Mouse (Mus musculus) MEL-GATA-1-ER (cell line): ENCODE measurements at regions not wholly inside any gene's neighbourhood (a gene's known extent, or its start where the extent isn't known, plus 50 kb on each side); places are given as distances from the start of the nearest gene placed in this dataset.
A peak's percentile ranks its signal among the peaks of the same experiment; 100 is the strongest.

Experiments
- DNase-seq: peaks from one replicate; pipeline ENCODE4 v3.0.0-alpha.2; 2012; ENCODE audit warnings: low read depth; ENCODE audit errors: extremely low read depth

DNA sequence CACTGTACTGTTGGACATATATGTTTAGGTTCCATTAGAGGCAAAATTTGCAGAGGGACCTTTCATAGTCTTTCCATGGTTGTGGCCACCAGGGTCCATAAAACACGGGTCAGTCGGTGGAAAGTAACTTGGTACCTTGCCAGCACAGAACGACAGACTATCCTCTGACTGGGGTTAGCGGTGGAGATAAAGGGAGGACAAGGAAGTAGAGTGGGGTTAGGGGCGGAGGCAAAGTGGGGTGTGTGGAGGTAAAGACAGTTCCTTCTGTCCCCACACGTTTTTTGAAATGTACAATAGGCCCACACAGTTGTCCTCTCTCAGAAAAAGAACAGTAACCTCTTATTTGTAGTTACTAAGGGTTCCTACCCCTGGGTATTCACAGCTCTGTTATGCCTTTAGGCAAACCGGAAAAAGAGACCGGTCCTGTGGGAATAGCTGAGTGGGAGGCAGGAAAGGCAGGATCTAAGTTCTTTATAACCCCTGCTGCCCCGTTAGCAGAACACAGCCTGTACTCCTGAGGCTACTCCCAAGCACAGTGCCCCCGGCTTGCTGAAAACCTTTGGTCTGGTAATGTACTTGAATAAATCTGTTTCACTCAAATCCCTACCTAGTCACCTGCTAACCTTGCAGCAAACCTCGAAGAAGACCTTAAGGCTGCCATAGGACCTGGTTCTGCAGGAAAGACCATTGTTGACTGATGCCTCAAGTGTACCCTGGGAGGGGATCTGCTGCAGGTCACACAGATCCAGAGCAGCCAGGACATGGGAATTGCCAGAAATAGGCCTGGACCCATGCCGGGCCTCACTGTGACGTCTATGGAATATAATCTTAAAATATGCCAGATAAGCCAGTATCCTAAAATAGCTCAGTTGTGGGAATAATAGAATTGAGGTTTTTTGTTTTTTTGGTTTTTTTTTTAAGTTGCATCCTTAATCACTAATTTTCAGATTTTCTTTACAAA is 51.6 kb upstream of the Gm29133 start:
- DNase-seq = peak; percentile 52
